Mouse (Mus musculus) stomach, embryonic 14.5 days (tissue): ENCODE results near the gene Tst. TPM values are rescaled to one million over a fixed set of nuclear protein-coding genes. Genes with fewer than 3 reads are reported as not detected.

ENCODE experiments used
- ATAC-seq: fragments of 200-750 bp; cut with Nextera tagmentation; 2 replicates; pipeline ENCODE4 v1.8.0; 2017; ENCODE audit warnings: low read depth, moderate TSS enrichment; ENCODE audit not compliant: insufficient number of reproducible peaks, insufficient read depth, low FRiP score
- H3K27ac ChIP-seq: fragments of 300-500 bp; sonication (generic); 2 replicates; pipeline ENCODE4 v1.5.1; 2014; ENCODE audit warnings: mild to moderate bottlenecking, low read length, moderate library complexity, mixed read lengths
- H3K27me3 ChIP-seq: fragments of 300-500 bp; sonication (generic); 2 replicates; pipeline ENCODE4 v1.6.1; 2014; ENCODE audit warnings: low read length, control low read depth, mixed read lengths; ENCODE audit not compliant: control insufficient read depth, insufficient read depth
- H3K36me3 ChIP-seq: fragments of 300-500 bp; sonication (generic); 2 replicates; pipeline ENCODE4 v1.6.1; 2014; ENCODE audit warnings: mild to moderate bottlenecking, control low read depth, low read length, moderate library complexity, mixed read lengths; ENCODE audit not compliant: control insufficient read depth, insufficient read depth
- H3K4me1 ChIP-seq: fragments of 300-500 bp; sonication (generic); 2 replicates; pipeline ENCODE4 v1.6.1; 2014; ENCODE audit warnings: low read length, control low read depth, mixed read lengths; ENCODE audit not compliant: control insufficient read depth, insufficient read depth
- H3K4me2 ChIP-seq: fragments of 300-500 bp; sonication (generic); replicated peaks from 2 replicates; pipeline ENCODE4 v1.6.1; 2014; ENCODE audit warnings: low read depth, low read length, control low read depth
- H3K4me3 ChIP-seq: fragments of 300-500 bp; sonication (generic); 2 replicates; pipeline ENCODE4 v1.5.1; 2014; ENCODE audit warnings: low read depth, low read length, control low read depth
- H3K9ac ChIP-seq: fragments of 300-500 bp; sonication (generic); replicated peaks from 2 replicates; pipeline ENCODE4 v1.6.1; 2014; ENCODE audit warnings: low read depth, mild to moderate bottlenecking, control low read depth, low read length, moderate library complexity, mixed read lengths
- H3K9me3 ChIP-seq: fragments of 300-500 bp; sonication (generic); 2 replicates; pipeline ENCODE4 v1.6.1; 2016; ENCODE audit warnings: low read depth, low read length, control low read depth; ENCODE audit not compliant: control insufficient read depth
- WGBS: fragments of 180-500 bp; shearing (Covaris S2); extraction: QIAGEN DNeasy Blood & Tissue Kit; methylation state at CpG from one replicate; pipeline ENCODE4 v1.1.7; 2014; 5-methylcytosine and 5-hydroxymethylcytosine counted together
- polyA plus RNA-seq: library from polyadenylated mRNA; unstranded; fragments of >200 nt; fragmentation: Nextera tagmentation; extraction: Ambion mirVana; gene quantifications from 2 replicates; pipeline ENCODE4 v1.2.1, GENCODE M21; 2014

The Tst gene
- polyA plus RNA-seq, 1 experiment from 2014 or later, result 38.6 TPM

DNA sequence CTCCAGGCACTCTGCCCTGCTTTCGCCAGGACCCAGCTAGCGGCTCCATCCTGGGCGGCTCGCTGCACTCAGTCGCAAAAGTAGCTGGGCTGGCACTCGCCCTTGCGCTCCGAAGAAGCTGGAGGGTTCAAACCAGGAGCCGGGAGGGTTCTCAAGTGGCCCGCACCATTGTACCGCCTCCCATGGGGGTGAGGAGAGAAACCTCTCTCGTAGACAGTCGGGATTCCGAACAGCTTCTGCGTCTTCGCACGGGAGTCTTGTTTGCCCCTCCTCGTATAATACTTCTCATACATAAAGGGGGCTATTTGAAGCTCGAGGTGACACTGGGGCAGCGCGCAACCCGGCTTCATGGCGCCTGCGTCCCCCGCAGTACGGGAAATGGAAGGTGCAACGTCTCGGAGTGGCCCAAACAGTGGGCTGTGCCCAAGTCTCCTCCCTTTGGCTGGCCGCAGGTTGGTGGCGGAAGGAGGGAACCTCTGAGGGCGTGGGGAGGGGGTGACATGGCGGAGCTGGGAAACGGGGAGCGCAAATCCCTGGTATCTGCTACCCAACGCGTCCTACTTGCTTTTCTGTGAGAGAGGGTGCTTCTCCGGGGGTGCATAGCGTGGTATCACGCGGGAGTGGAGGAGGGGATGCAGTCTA, 707 bp upstream of the Tst start, which contains the start of gene Mpst:
Mpst (plus strand) TSS at position 124 of the 642 bp plus-strand sequence.
- peaks cover 41% of the 10 kb centered on the region for H3K4me1 ChIP-seq
- H3K9ac ChIP-seq, result peak within 1 kb of the TSS; percentile 53
- WGBS, result under 1% methylated on average over 40 of the region's 40 CpGs
- H3K27ac ChIP-seq, result peak within 1 kb of the TSS; percentile 93
- peak; percentile 84 for ATAC-seq
- peak within 1 kb of the TSS; percentile 81 for H3K4me2 ChIP-seq
- H3K36me3 ChIP-seq, result no peaks in the 10 kb centered on the region
- H3K4me3 ChIP-seq, result peak within 1 kb of the TSS; percentile 68
- peaks cover 16% of the 10 kb centered on the region; the same call in 1 of the 2 replicates for H3K27me3 ChIP-seq
- no peaks in the 10 kb centered on the region for H3K9me3 ChIP-seq

DNA sequence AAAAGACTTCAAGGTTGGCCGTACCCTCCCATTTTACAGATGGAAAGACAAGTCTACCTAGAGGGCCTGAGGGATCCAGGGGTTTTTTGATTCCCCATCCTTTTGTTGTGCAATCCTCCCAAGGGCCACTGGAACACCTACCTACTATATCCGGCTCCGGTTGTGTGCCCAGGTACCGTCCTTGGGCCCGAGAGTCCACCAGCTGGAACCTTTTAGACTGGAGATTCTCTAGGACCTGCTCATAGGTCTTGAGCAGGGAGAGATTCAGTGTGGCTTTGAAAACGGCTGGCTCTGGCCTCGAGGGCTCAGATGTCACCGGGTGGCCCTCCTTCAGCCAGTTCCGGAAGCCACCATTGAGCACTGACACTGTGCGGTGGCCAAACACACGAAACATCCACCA, 609 bp downstream of the Tst start:
- peaks cover 39% of the 10 kb centered on the region for H3K4me1 ChIP-seq
- H3K27ac ChIP-seq, result no peak overlapping the region; the same call in 1 of the 2 replicates
- no peak overlapping the region; the same call in 1 of the 2 replicates for H3K9ac ChIP-seq
- no peaks in the 10 kb centered on the region for H3K36me3 ChIP-seq
- H3K4me3 ChIP-seq, result peak overlapping the region; percentile 68
- WGBS, result 56% methylated on average over 11 of the region's 11 CpGs
- peak overlapping the region; percentile 81 for H3K4me2 ChIP-seq
- ATAC-seq, result no peak
- no peaks in the 10 kb centered on the region for H3K9me3 ChIP-seq
- peaks cover 5% of the 10 kb centered on the region; the same call in 1 of the 2 replicates for H3K27me3 ChIP-seq

DNA sequence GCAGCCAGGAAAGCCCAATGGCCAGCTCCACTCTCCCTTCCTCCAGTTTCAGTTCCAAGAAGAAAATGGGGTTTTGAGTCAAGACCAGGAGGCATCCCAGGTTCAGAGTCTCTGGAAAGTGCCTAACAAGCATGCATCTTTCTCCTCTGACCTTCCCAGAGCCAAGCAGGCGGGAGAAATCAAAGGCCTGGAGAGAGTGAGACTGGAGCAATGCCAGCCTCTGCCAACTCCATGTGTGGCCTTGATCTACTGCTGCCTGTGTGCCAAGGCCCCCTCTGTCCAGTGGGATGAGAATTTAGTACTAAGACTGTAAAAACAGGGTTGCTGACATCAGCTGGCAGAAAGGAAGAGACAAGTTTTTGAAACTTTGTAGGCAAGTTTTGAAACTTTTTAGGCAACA, 1.8 kb downstream of the Tst start:
- no peak overlapping the region for H3K9ac ChIP-seq
- WGBS, result 58% methylated on average over 1 of the region's 1 CpGs
- ATAC-seq, result no peak
- no peaks in the 10 kb centered on the region for H3K9me3 ChIP-seq
- no peaks in the 10 kb centered on the region for H3K36me3 ChIP-seq
- no peaks in the 10 kb centered on the region for H3K27me3 ChIP-seq
- peak overlapping the region; percentile 48; the same call in 1 of the 2 replicates for H3K27ac ChIP-seq
- H3K4me1 ChIP-seq, result peaks cover 34% of the 10 kb centered on the region
- peak overlapping the region; percentile 11 for H3K4me2 ChIP-seq
- H3K4me3 ChIP-seq, result no peak overlapping the region

DNA sequence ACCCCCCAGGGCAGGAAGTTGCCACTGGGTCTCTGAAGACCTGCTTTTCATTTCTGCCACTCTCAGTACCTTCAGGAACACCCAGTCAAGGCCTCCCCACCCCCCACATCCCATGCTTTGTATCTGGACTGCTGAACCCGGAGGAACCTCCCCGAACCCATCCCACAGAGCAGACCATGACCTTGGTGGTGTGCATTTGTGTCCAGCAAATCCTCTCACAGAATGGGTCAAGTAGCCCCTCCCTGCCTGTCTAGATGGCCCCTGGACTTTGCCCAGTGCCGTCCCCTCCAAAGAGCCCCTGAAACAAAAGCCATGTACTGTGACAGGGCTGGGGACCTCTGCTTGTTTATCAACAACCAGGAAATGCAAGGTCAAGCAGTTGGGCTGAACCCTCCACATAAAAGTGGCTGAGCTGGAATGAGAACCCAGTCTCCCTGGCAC, 2.4 kb downstream of the Tst start:
- Histone ChIP-seq H3K4me1 (peaks cover 34% of the 10 kb centered on the region), H3K9me3 (no peaks in the 10 kb centered on the region), H3K27ac (peak overlapping the region; percentile 48; the same call in 1 of the 2 replicates), H3K9ac (no peak overlapping the region), H3K4me3 (no peak overlapping the region), H3K4me2 (peak overlapping the region; percentile 11), H3K27me3 (no peaks in the 10 kb centered on the region), H3K36me3 (no peaks in the 10 kb centered on the region)
- ATAC-seq, result no peak
- WGBS, result 34% methylated on average over 3 of the region's 3 CpGs

DNA sequence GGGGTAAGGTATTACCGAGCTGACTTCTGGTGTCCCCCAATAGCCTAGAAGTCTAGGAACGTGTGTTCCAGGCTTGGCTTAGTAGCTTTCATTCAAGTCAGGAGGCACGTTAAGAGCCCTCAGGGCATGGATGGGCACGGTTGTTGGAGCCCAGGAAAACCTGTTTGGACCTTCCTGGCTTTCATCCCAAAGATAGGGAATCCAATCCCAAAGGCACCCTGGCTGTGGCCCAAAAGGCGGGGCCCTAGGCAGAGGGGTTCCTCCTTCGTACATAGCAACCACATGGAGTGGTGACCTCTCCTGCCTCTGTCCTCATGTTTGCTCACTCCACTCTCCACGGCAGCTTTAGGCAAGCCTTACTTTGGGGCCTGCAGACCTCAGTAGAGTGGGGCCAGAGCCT, 3.3 kb downstream of the Tst start:
- no peak overlapping the region for H3K4me2 ChIP-seq
- WGBS, result 77% methylated on average over 7 of the region's 7 CpGs
- no peak overlapping the region for H3K9ac ChIP-seq
- no peak overlapping the region for H3K27ac ChIP-seq
- no peaks in the 10 kb centered on the region for H3K9me3 ChIP-seq
- peaks cover 32% of the 10 kb centered on the region for H3K4me1 ChIP-seq
- no peak for ATAC-seq
- no peaks in the 10 kb centered on the region for H3K36me3 ChIP-seq
- H3K27me3 ChIP-seq, result no peaks in the 10 kb centered on the region
- H3K4me3 ChIP-seq, result no peak overlapping the region

DNA sequence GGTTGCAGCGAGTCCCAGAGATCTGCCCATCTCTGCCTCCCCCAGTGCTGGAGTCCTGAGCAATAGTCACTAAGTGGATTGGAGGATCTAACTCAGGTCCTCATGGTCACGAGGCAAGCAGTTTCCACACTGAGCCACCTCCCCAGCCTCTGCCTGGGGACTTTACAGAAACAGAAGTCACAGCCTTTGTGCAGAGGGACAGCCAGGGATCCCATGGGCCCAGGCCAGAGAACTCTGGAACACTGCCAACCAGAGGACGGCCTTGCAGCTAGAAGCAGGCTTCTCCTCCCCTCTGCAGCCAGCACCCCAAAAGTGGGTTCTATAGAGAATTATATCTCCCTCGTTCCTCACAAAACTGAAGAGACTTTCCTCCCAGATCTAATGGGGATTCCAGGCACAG, 3.8 kb downstream of the Tst start:
- no peak overlapping the region for H3K4me2 ChIP-seq
- no peak for ATAC-seq
- 56% methylated on average over 4 of the region's 4 CpGs for WGBS
- H3K9ac ChIP-seq, result no peak overlapping the region; the same call in 1 of the 2 replicates
- no peaks in the 10 kb centered on the region for H3K36me3 ChIP-seq
- H3K9me3 ChIP-seq, result no peaks in the 10 kb centered on the region
- no peak overlapping the region for H3K4me3 ChIP-seq
- 0 out of 2 replicates have a peak overlapping the region, but pooled peaks have one; percentile 6 for H3K27ac ChIP-seq
- H3K4me1 ChIP-seq, result peaks cover 27% of the 10 kb centered on the region
- no peaks in the 10 kb centered on the region for H3K27me3 ChIP-seq

DNA sequence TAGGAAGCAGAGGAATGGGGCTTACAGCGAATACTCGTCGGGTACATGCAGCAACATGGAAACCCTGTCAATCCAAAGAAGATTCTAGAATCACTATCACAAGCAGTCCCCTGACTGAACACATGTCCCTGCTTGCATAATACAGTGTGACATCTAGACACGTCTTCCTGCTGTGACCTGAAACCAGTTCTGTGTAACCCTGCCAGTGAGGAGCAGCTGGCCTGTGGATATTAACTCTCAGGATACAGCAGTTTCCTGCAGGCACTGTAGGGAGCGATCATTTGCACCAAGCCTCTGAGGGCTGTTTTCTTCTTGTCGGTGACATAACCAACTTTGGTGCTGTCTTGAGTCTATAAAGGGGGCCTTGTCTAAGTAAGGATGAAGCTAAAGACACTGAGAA, 4.4 kb downstream of the Tst start:
- ATAC-seq, result no peak
- Histone ChIP-seq H3K27ac (no peak overlapping the region), H3K4me3 (no peak overlapping the region), H3K9ac (no peak overlapping the region), H3K4me1 (peaks cover 26% of the 10 kb centered on the region), H3K4me2 (no peak overlapping the region), H3K27me3 (no peaks in the 10 kb centered on the region), H3K36me3 (no peaks in the 10 kb centered on the region), H3K9me3 (no peaks in the 10 kb centered on the region)
- WGBS, result 69% methylated on average over 6 of the region's 6 CpGs

DNA sequence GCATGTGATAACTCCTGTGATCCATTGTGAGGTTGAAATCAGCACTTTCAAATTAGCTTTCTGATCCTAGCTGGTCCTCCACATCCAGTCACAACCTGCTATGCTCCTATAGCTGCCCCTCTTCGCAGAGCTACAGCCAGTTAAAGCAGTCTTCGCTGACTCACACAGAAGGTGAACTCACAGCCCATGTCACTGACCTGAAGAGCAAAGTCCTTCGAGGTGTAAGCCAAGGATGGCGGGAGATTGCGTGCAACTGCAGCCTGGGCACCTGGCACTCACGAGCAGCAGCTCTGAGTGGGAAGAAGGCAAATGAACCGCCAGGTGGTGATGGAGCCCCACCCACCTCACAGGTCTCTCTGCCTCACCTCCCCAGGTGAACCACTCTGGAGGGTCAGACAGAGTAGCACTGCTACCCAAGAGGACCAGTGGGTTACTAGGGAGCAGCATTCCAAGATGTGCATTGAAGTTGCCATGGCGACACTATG, 10.2 kb downstream of the Tst start, which contains the start of gene Tex33:
Tex33 (minus strand) TSS at position 435 of the 485 bp plus-strand sequence.
- no peak for ATAC-seq
- Histone ChIP-seq H3K4me3 (no peak within 1 kb of the TSS), H3K27ac (no peak within 1 kb of the TSS), H3K9me3 (no peaks in the 10 kb centered on the region), H3K9ac (no peak within 1 kb of the TSS), H3K4me1 (no peaks in the 10 kb centered on the region), H3K36me3 (no peaks in the 10 kb centered on the region), H3K27me3 (no peaks in the 10 kb centered on the region), H3K4me2 (no peak within 1 kb of the TSS)
- WGBS, result 79% methylated on average over 8 of the region's 8 CpGs
